Mouse (Mus musculus) kidney, postnatal 0 days (tissue): ENCODE measurements around the gene Fam160a1. TPM values are rescaled to one million over a fixed set of nuclear protein-coding genes. Genes with fewer than 3 reads are reported as not detected.
A peak's percentile ranks its signal among the peaks of the same experiment; 100 is the strongest.

Source experiments
- ATAC-seq: fragments of 200-750 bp; cut with Nextera tagmentation; replicated peaks from 2 replicates; pipeline ENCODE4 v1.8.0; 2017; ENCODE audit warnings: low read depth, moderate number of reproducible peaks, moderate TSS enrichment, moderate library complexity; ENCODE audit not compliant: low FRiP score
- DNase-seq: peaks from one replicate; pipeline ENCODE4 v3.0.0-alpha.2; 2016; ENCODE audit warnings: low spot score
- H3K27ac ChIP-seq: fragments of 300-500 bp; sonication (generic); 2 replicates; pipeline ENCODE4 v1.5.1; 2014; ENCODE audit warnings: mild to moderate bottlenecking
- H3K27me3 ChIP-seq: fragments of 300-500 bp; sonication (generic); 2 replicates; pipeline ENCODE4 v1.6.1; 2014; ENCODE audit warnings: low read length, mixed read lengths; ENCODE audit not compliant: insufficient read depth
- H3K36me3 ChIP-seq: fragments of 300-500 bp; sonication (generic); 2 replicates; pipeline ENCODE4 v1.6.1; 2014; ENCODE audit warnings: low read length, mixed read lengths; ENCODE audit not compliant: insufficient read depth
- H3K4me1 ChIP-seq: fragments of 300-500 bp; sonication (generic); replicated peaks from 2 replicates; pipeline ENCODE4 v1.6.1; 2014; ENCODE audit warnings: antibody characterized with exemption, low read length, mixed read lengths; ENCODE audit not compliant: insufficient read depth
- H3K4me2 ChIP-seq: fragments of 300-500 bp; sonication (generic); 2 replicates; pipeline ENCODE4 v1.6.1; 2014; ENCODE audit warnings: mild to moderate bottlenecking, low read length, moderate library complexity, mixed read lengths
- H3K4me3 ChIP-seq: fragments of 300-500 bp; sonication (generic); replicated peaks from 2 replicates; pipeline ENCODE4 v1.5.1; 2014; ENCODE audit warnings: low read depth, low read length
- H3K9ac ChIP-seq: fragments of 300-500 bp; sonication (generic); 2 replicates; pipeline ENCODE4 v1.6.1; 2014; ENCODE audit warnings: low read depth, low read length
- H3K9me3 ChIP-seq: fragments of 300-500 bp; sonication (generic); replicated peaks from 2 replicates; pipeline ENCODE4 v1.6.1; 2016; ENCODE audit warnings: low read length, inconsistent platforms, mixed read lengths
- CTCF ChIP-seq: IDR thresholded peaks from 2 replicates; pipeline ENCODE4 v1.5.1; 2016; ENCODE audit warnings: antibody characterized with exemption, low read depth, mild to moderate bottlenecking, moderate library complexity
- WGBS: fragments of 180-500 bp; shearing (Covaris S2); extraction: QIAGEN DNeasy Blood & Tissue Kit; methylation state at CpG from one replicate; pipeline ENCODE4 v1.1.7; 2014; 5-methylcytosine and 5-hydroxymethylcytosine counted together
- polyA plus RNA-seq: library from polyadenylated mRNA; unstranded; fragments of >200 nt; fragmentation: Nextera tagmentation; extraction: Ambion mirVana; gene quantifications from 2 replicates; pipeline ENCODE4 v1.2.1, GENCODE M21; 2015

The Fam160a1 gene
- polyA plus RNA-seq, 1 experiment from 2014 or later: 6.8 TPM

- H3K9ac ChIP-seq: no peak overlapping the region
- no peaks in the 10 kb centered on the region for H3K9me3 ChIP-seq
- TF ChIP-seq CTCF: no peak
- H3K4me2 ChIP-seq: no peak overlapping the region
- 85% methylated on average over 3 of the region's 3 CpGs for WGBS
- H3K4me3 ChIP-seq: no peak overlapping the region
- no peaks in the 10 kb centered on the region for H3K4me1 ChIP-seq
- DNase-seq (no peak), ATAC-seq (no peak)
- no peaks in the 10 kb centered on the region for H3K36me3 ChIP-seq
- H3K27ac ChIP-seq: no peak overlapping the region
- H3K27me3 ChIP-seq: no peaks in the 10 kb centered on the region
Measured at GRCm38 (mm10) chr3:85725971-85726370, 91.1 kb downstream of the Fam160a1 start.

DNA sequence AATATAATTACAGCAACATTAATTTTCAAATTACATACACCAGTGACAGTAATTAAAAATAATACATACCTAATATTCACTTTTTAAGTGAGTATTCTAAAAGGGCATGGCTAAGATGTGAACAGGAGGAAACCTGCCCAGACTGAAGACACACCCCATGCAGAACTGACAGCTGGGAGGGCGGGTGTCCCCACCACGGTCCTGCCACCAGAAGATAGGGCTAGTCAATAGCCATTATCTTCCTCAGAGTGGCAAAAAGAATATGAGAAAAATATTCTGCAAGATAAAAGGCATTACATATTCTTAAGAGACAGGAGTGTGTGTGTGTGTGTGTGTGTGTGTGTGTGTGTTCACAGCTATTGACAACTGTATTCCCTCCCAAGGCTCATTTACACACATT, 92.0 kb downstream of the Fam160a1 start:
- no peak overlapping the region for H3K4me3 ChIP-seq
- WGBS: 78% methylated on average over 2 of the region's 2 CpGs
- no peak for DNase-seq

GRCm38 (mm10) chr3:85722581-85722980, 94.5 kb downstream of the Fam160a1 start:
- no peak for ATAC-seq
- Histone ChIP-seq H3K36me3 (no peaks in the 10 kb centered on the region), H3K4me1 (no peaks in the 10 kb centered on the region), H3K4me3 (no peak overlapping the region), H3K4me2 (no peak overlapping the region), H3K9ac (no peak overlapping the region), H3K9me3 (no peaks in the 10 kb centered on the region), H3K27ac (no peak overlapping the region), H3K27me3 (no peaks in the 10 kb centered on the region)
- 85% methylated on average over 6 of the region's 6 CpGs for WGBS
- no peak for DNase-seq
- no peak for TF ChIP-seq CTCF

More for the DNA sequence above, 92.0 kb downstream of the Fam160a1 start:
- Histone ChIP-seq H3K9me3 (no peaks in the 10 kb centered on the region), H3K27me3 (no peaks in the 10 kb centered on the region), H3K9ac (no peak overlapping the region), H3K27ac (no peak overlapping the region), H3K4me1 (no peaks in the 10 kb centered on the region), H3K36me3 (no peaks in the 10 kb centered on the region), H3K4me2 (no peak overlapping the region)
- no peak for ATAC-seq
- no peak for TF ChIP-seq CTCF

GRCm38 (mm10) chr3:85715764-85716297, 101.3 kb downstream of the Fam160a1 start:
- no peak for DNase-seq
- no peaks in the 10 kb centered on the region for H3K36me3 ChIP-seq
- H3K9ac ChIP-seq: no peak overlapping the region
- TF ChIP-seq CTCF: no peak
- no peak overlapping the region for H3K4me2 ChIP-seq
- H3K27ac ChIP-seq: no peak overlapping the region
- no peak for ATAC-seq
- no peak overlapping the region for H3K4me3 ChIP-seq
- H3K27me3 ChIP-seq: no peaks in the 10 kb centered on the region
- 89% methylated on average over 4 of the region's 4 CpGs for WGBS
- H3K9me3 ChIP-seq: no peaks in the 10 kb centered on the region
- H3K4me1 ChIP-seq: no peaks in the 10 kb centered on the region

GRCm38 (mm10) chr3:85713936-85714709, 103.0 kb downstream of the Fam160a1 start:
- Histone ChIP-seq H3K4me3 (no peak overlapping the region), H3K4me2 (no peak overlapping the region), H3K27ac (no peak overlapping the region), H3K9me3 (no peaks in the 10 kb centered on the region), H3K4me1 (no peaks in the 10 kb centered on the region), H3K27me3 (no peaks in the 10 kb centered on the region), H3K9ac (no peak overlapping the region), H3K36me3 (no peaks in the 10 kb centered on the region)
- no peak for ATAC-seq
- DNase-seq: no peak
- TF ChIP-seq CTCF: no peak
- WGBS: 82% methylated on average over 7 of the region's 7 CpGs

GRCm38 (mm10) chr3:85710695-85711094, 106.4 kb downstream of the Fam160a1 start:
- no peaks in the 10 kb centered on the region for H3K27me3 ChIP-seq
- 45% methylated on average over 8 of the region's 8 CpGs for WGBS
- no peaks in the 10 kb centered on the region for H3K9me3 ChIP-seq
- H3K4me3 ChIP-seq: no peak overlapping the region
- H3K4me2 ChIP-seq: no peak overlapping the region
- no peak for DNase-seq
- no peak for TF ChIP-seq CTCF
- no peaks in the 10 kb centered on the region for H3K36me3 ChIP-seq
- no peak overlapping the region for H3K27ac ChIP-seq
- no peaks in the 10 kb centered on the region for H3K4me1 ChIP-seq
- no peak overlapping the region for H3K9ac ChIP-seq
- ATAC-seq: no peak

- no peak overlapping the region for H3K9ac ChIP-seq
- no peaks in the 10 kb centered on the region for H3K27me3 ChIP-seq
- no peak for ATAC-seq
- peak; percentile 89 for TF ChIP-seq CTCF
- peak; percentile 89 for DNase-seq
- no peaks in the 10 kb centered on the region for H3K36me3 ChIP-seq
- H3K27ac ChIP-seq: no peak overlapping the region
- 35% methylated on average over 7 of the region's 7 CpGs for WGBS
- H3K4me3 ChIP-seq: no peak overlapping the region
- H3K4me1 ChIP-seq: no peaks in the 10 kb centered on the region
- no peak overlapping the region for H3K4me2 ChIP-seq
- no peaks in the 10 kb centered on the region for H3K9me3 ChIP-seq
Measured at GRCm38 (mm10) chr3:85707421-85707820, 109.7 kb downstream of the Fam160a1 start.
